In genomic region chr3:95569585-95569984, GRCm38 (mm10) we compare ENCODE assay signal across 25 mouse cellular contexts. TPM values are rescaled to one million over a fixed set of nuclear protein-coding genes. Genes with fewer than 3 reads are reported as not detected.
DNase-seq lines count a peak whose midpoint lies in the region; TF ChIP-seq lines count a peak whose summit lies in the region.
"Had no signal": no experiment of that assay in that cellular context is flagged by ENCODE, and none has a peak within 500 bp of the region (broad histone marks: within the 10 kb centered on the region; RNA-seq: fewer than 3 reads in every experiment).

No protein-coding gene starts in this region.

- TF ChIP-seq POLR2A in CH12.LX (IDR thresholded peaks at IDR 0.05; ENCODE audit: low read depth, low read length) = no peak
- no peak for TF ChIP-seq POLR2A in MEL (IDR thresholded peaks at IDR 0.05; ENCODE audit: control insufficient read depth in 1 of 2, insufficient read depth in 1 of 2, low read depth in 1 of 2, low read length in 2 of 2, poor library complexity in 1 of 2)

- H3K27ac ChIP-seq in CH12.LX (ENCODE audit: insufficient read depth, low read depth) (no peak overlapping the region), MEL (ENCODE audit: control insufficient read depth, low read depth, low read length) (no peak overlapping the region)

- TF ChIP-seq EP300 in CH12.LX (IDR thresholded peaks at IDR 0.05; ENCODE audit: low read length) (no peak), MEL (IDR thresholded peaks at IDR 0.05; ENCODE audit: low read depth in 1 of 2, low read length in 2 of 2) (no peak)

- TF ChIP-seq CTCF in CH12.LX (conservative IDR thresholded peaks at IDR 0.05 in 1 of 2, IDR thresholded peaks at IDR 0.05 in 1 of 2; ENCODE audit: low read depth in 2 of 2, low read length in 2 of 2) = no peak
- TF ChIP-seq CTCF in MEL (IDR thresholded peaks at IDR 0.05 in 2 of 3, conservative IDR thresholded peaks at IDR 0.05 in 1 of 3; ENCODE audit: control insufficient read depth in 1 of 3, insufficient read depth in 1 of 3, low read depth in 2 of 3, low read length in 3 of 3, poor library complexity in 1 of 3, severe bottlenecking in 1 of 3) = no peak

- H3K4me1 ChIP-seq in CH12.LX (ENCODE audit: control insufficient read depth in 1 of 2, insufficient read depth in 2 of 2) (peaks cover 0 to 9% of the 10 kb centered on the region in 2 experiments; a peak in 2 of 4 replicates), MEL (ENCODE audit: control insufficient read depth in 1 of 2, insufficient read depth in 2 of 2, low read length in 2 of 2) (no peaks in the 10 kb centered on the region)

- in situ Hi-C loops in CH12.LX (cut with MboI; ENCODE audit: low pct_ligation_motif_present, low pct_unique_long_range_greater_than_20kb, low sequenced_read_pairs) = no loop called here

- no peak for DNase-seq in CH12.LX (ENCODE audit: extremely low read depth)
- no peak for DNase-seq in MEL (ENCODE audit: low read depth, low spot score)
- DNase-seq in thymus, postnatal 14 days = no peak
- DNase-seq in Muller cell, postnatal 12 days (ENCODE audit: inconsistent ontology term) = no peak
- DNase-seq: adrenal gland, adult 2 months; adrenal gland, adult 8-10 months; adrenal gland, postnatal 10 days; adrenal gland, postnatal 14 days; adrenal gland, postnatal 25 days; adrenal gland, postnatal 36 days; B cell, adult 2 months; cerebellum, adult 11 months; cerebellum, adult 11-12 months; cerebellum, adult 18-20 months; cerebellum, adult 2 months; cerebellum, adult 8-10 months; cerebellum, adult 9-10 months had no signal

- H3K79me2 ChIP-seq in CH12.LX (replicated peaks; ENCODE audit: control insufficient read depth, extremely low read depth, insufficient read depth, poor library complexity, severe bottlenecking) (no peaks in the 10 kb centered on the region), MEL (ENCODE audit: control insufficient read depth, insufficient read depth, low read length, poor library complexity) (no peaks in the 10 kb centered on the region)

- no peaks in the 10 kb centered on the region for H3K36me3 ChIP-seq in CH12.LX (replicated peaks in 1 of 2; ENCODE audit: control insufficient read depth in 1 of 2, insufficient read depth in 1 of 2, low read length in 1 of 2)
- no peaks in the 10 kb centered on the region for H3K36me3 ChIP-seq in MEL (ENCODE audit: control insufficient read depth in 1 of 2, insufficient read depth in 2 of 2, low read length in 2 of 2)
- H3K36me3 ChIP-seq: G1E had no signal

- H3K9ac ChIP-seq in CH12.LX (ENCODE audit: insufficient read depth, low read depth) (no peak overlapping the region), MEL (ENCODE audit: control insufficient read depth, low read depth, low read length, poor library complexity, severe bottlenecking) (no peak overlapping the region)

- H3K27me3 ChIP-seq in CH12.LX (replicated peaks) (no peaks in the 10 kb centered on the region), MEL (ENCODE audit: control insufficient read depth in 1 of 2, insufficient read depth in 2 of 2, low read length in 2 of 2) (peaks cover 5 to 18% of the 10 kb centered on the region in 2 experiments)

- H3K4me3 ChIP-seq in CH12.LX (replicated peaks in 1 of 3; ENCODE audit: low read depth in 2 of 3, low read length in 2 of 3, poor library complexity in 1 of 3) (no peak overlapping the region), MEL (ENCODE audit: control insufficient read depth in 1 of 2, insufficient read depth in 1 of 2, low read depth in 2 of 2, low read length in 2 of 2) (no peak overlapping the region)

- TF ChIP-seq RAD21 in CH12.LX (IDR thresholded peaks at IDR 0.05; ENCODE audit: low read depth, low read length) (no peak), MEL (IDR thresholded peaks at IDR 0.05; ENCODE audit: low read depth, low read length) (no peak)

- H3K4me2 ChIP-seq in CH12.LX (ENCODE audit: insufficient read depth, low read depth, poor library complexity, severe bottlenecking) = no peak overlapping the region

- dilution Hi-C loops in CH12.LX (cut with MboI; ENCODE audit: extremely low pct_ligation_motif_present, extremely low pct_unique_long_range_greater_than_20kb, low sequenced_read_pairs) = no loop called here

- H3K9me3 ChIP-seq in CH12.LX (replicated peaks; ENCODE audit: low read length) (no peaks in the 10 kb centered on the region), MEL (replicated peaks; ENCODE audit: insufficient read depth, low read length) (no peaks in the 10 kb centered on the region)
- H3K9me3 ChIP-seq: G1E had no signal

TF ChIP-seq in CH12.LX, 34 proteins besides CTCF, POLR2A, EP300 and RAD21:
- TF ChIP-seq UBTF (IDR thresholded peaks at IDR 0.05; ENCODE audit: low read depth, low read length) (no peak), TBP (conservative IDR thresholded peaks at IDR 0.05; ENCODE audit: low read depth, low read length) (peak; percentile 63; the same call in 1 of the 2 replicates)
TF ChIP-seq in CH12.LX: peak in this region for 1.

TF ChIP-seq in MEL, 35 proteins besides CTCF, POLR2A, EP300 and RAD21:
- TF ChIP-seq TBP (IDR thresholded peaks at IDR 0.05; ENCODE audit: low read depth, low read length) (peak; percentile 89), TCF12 (IDR thresholded peaks at IDR 0.05; ENCODE audit: low read depth, low read length) (no peak), ZMIZ1 (IDR thresholded peaks at IDR 0.05; ENCODE audit: low read depth, low read length) (no peak), MAFK (IDR thresholded peaks at IDR 0.05; ENCODE audit: borderline replicate concordance, low read depth, low read length) (no peak)
TF ChIP-seq in MEL: peak in this region for 1.

RNA-seq across cellular contexts. Expression of gene Hormad1, which starts 10.1 kb away (rescaled TPM):
- total RNA-seq in CH12.LX (2012; rRNA removed) (not detected in 2 replicates), CH12.LX (2014; rRNA removed) (not detected in 2 replicates), MEL (2012; rRNA removed) (not detected in 2 replicates)
- polyA plus RNA-seq in CH12.LX (2012; ENCODE audit: insufficient read length, low read depth) (not detected in 2 replicates), MEL (2012; ENCODE audit: insufficient read depth in 1 of 2, insufficient read length in 2 of 2, low read depth in 1 of 2, low replicate concordance in 2 of 2, missing spikeins in 1 of 2) (not detected)
- total RNA-seq: adrenal gland, adult 18-20 months; adrenal gland, adult 2 months; adrenal gland, adult 8-10 months; adrenal gland, postnatal 10 days; adrenal gland, postnatal 14 days; adrenal gland, postnatal 25 days; adrenal gland, postnatal 36 days; adrenal gland, postnatal 4 days had no signal
- polyA plus RNA-seq: activated CD4-positive, CD25-positive, alpha-beta regulatory T cell, adult 4 months; adrenal gland, adult 2 months; brain, embryonic 14.5 days; C2C12; CD4-positive, CD25-positive, alpha-beta regulatory T cell, adult 4 months; cerebellum, adult 2 months; G1E; Patski had no signal

RNA-seq across cellular contexts. Expression of gene Golph3l, which starts 19.1 kb away (rescaled TPM):
- 22.4 and 23.4 TPM in 2 replicates for total RNA-seq in CH12.LX (2012; rRNA removed)
- total RNA-seq in CH12.LX (2014; rRNA removed) = 35.5 and 36.9 TPM in 2 replicates
- 21.6 and 22.7 TPM in 2 replicates for polyA plus RNA-seq in CH12.LX (2012; ENCODE audit: insufficient read length, low read depth)
- total RNA-seq in MEL (2012; rRNA removed) = 41.0 and 43.8 TPM in 2 replicates
- polyA plus RNA-seq in MEL (2012; ENCODE audit: insufficient read depth in 1 of 2, insufficient read length in 2 of 2, low read depth in 1 of 2, low replicate concordance in 2 of 2, missing spikeins in 1 of 2) = 10 to 100 TPM in 1 of 2 experiments, not detected in 1; 45.1 TPM

RNA-seq across cellular contexts. Expression of gene Ctss, which starts 43.0 kb away (rescaled TPM):
- total RNA-seq in CH12.LX (2012; rRNA removed) = 178 and 202 TPM in 2 replicates
- 282 and 300 TPM in 2 replicates for total RNA-seq in CH12.LX (2014; rRNA removed)
- 238 and 271 TPM in 2 replicates for polyA plus RNA-seq in CH12.LX (2012; ENCODE audit: insufficient read length, low read depth)
- total RNA-seq in MEL (2012; rRNA removed) = not detected in 2 replicates
- not detected for polyA plus RNA-seq in MEL (2012; ENCODE audit: insufficient read depth in 1 of 2, insufficient read length in 2 of 2, low read depth in 1 of 2, low replicate concordance in 2 of 2, missing spikeins in 1 of 2)
- polyA plus RNA-seq: C2C12, G1E, Patski had no signal

RNA-seq across cellular contexts. Expression of gene Ensa, which starts 55.2 kb away (rescaled TPM):
- total RNA-seq in CH12.LX (2012; rRNA removed) (51.5 and 53.9 TPM in 2 replicates), CH12.LX (2014; rRNA removed) (57.8 and 60.8 TPM in 2 replicates), MEL (2012; rRNA removed) (68.5 and 85.2 TPM in 2 replicates)
- polyA plus RNA-seq in CH12.LX (2012; ENCODE audit: insufficient read length, low read depth) (58.4 and 62.6 TPM in 2 replicates), MEL (2012; ENCODE audit: insufficient read depth in 1 of 2, insufficient read length in 2 of 2, low read depth in 1 of 2, low replicate concordance in 2 of 2, missing spikeins in 1 of 2) (10 to 100 TPM in 1 of 2 experiments, not detected in 1; 90.5 TPM)

Comparison
In these comparisons a context has a peak if more than half of its experiments do, and no peak if none do; other contexts are left out.
1. RNA of gene Ctss, which starts 43.0 kb away (total RNA-seq): 178 to 300 TPM in CH12.LX; not detected in MEL; every median in the first group is over 100 times any median in the second.
2. Of the 35 proteins assayed by ChIP-seq in both MEL and CH12.LX: peak only in MEL: none; only in CH12.LX: none; in both: TBP; in neither: 34.